Mouse (Mus musculus) hindbrain, embryonic 15.5 days (tissue): ENCODE measurements around the gene Gm28635. TPM values are rescaled to one million over a fixed set of nuclear protein-coding genes. Genes with fewer than 3 reads are reported as not detected.

Experiments used
- ATAC-seq: fragments of 200-750 bp; cut with Nextera tagmentation; 2 replicates; pipeline ENCODE4 v1.8.0; 2017; ENCODE audit warnings: low read depth, moderate number of reproducible peaks, moderate TSS enrichment; ENCODE audit not compliant: low FRiP score
- H3K27ac ChIP-seq: fragments of 300-500 bp; sonication (generic); replicated peaks from 2 replicates; pipeline ENCODE4 v1.5.1; 2015; ENCODE audit warnings: mild to moderate bottlenecking, inconsistent platforms
- H3K27me3 ChIP-seq: fragments of 300-500 bp; sonication (generic); 2 replicates; pipeline ENCODE4 v1.6.1; 2015; ENCODE audit warnings: control low read depth, inconsistent platforms
- H3K36me3 ChIP-seq: fragments of 300-500 bp; sonication (generic); 2 replicates; pipeline ENCODE4 v1.6.1; 2015; ENCODE audit warnings: control low read depth, inconsistent platforms
- H3K4me1 ChIP-seq: fragments of 300-500 bp; sonication (generic); replicated peaks from 2 replicates; pipeline ENCODE4 v1.6.1; 2015; ENCODE audit warnings: control low read depth, inconsistent platforms
- H3K4me2 ChIP-seq: fragments of 300-500 bp; sonication (generic); 2 replicates; pipeline ENCODE4 v1.6.1; 2015; ENCODE audit warnings: moderate library complexity, mild to moderate bottlenecking, inconsistent platforms
- H3K4me3 ChIP-seq: fragments of 300-500 bp; sonication (generic); 2 replicates; pipeline ENCODE4 v1.5.1; 2015; ENCODE audit warnings: mild to moderate bottlenecking, inconsistent platforms
- H3K9ac ChIP-seq: fragments of 300-500 bp; sonication (generic); 2 replicates; pipeline ENCODE4 v1.6.1; 2015; ENCODE audit warnings: inconsistent platforms
- H3K9me3 ChIP-seq: fragments of 300-500 bp; sonication (generic); 2 replicates; pipeline ENCODE4 v1.6.1; 2016; ENCODE audit warnings: control low read depth, inconsistent platforms
- whole genome bisulfite sequencing: fragments of 180-500 bp; shearing (Covaris S2); methylation state at CpG from one replicate; pipeline ENCODE4 v1.1.7; 2015; 5-methylcytosine and 5-hydroxymethylcytosine counted together
- polyA plus RNA-seq: library from polyadenylated mRNA; unstranded; fragments of >200 nt; fragmentation: Nextera tagmentation; extraction: Ambion mirVana; gene quantifications from 2 replicates; pipeline ENCODE4 v1.2.1, GENCODE M21; 2015

The Gm28635 gene
- polyA plus RNA-seq, 1 experiment from 2014 or later: not detected

DNA sequence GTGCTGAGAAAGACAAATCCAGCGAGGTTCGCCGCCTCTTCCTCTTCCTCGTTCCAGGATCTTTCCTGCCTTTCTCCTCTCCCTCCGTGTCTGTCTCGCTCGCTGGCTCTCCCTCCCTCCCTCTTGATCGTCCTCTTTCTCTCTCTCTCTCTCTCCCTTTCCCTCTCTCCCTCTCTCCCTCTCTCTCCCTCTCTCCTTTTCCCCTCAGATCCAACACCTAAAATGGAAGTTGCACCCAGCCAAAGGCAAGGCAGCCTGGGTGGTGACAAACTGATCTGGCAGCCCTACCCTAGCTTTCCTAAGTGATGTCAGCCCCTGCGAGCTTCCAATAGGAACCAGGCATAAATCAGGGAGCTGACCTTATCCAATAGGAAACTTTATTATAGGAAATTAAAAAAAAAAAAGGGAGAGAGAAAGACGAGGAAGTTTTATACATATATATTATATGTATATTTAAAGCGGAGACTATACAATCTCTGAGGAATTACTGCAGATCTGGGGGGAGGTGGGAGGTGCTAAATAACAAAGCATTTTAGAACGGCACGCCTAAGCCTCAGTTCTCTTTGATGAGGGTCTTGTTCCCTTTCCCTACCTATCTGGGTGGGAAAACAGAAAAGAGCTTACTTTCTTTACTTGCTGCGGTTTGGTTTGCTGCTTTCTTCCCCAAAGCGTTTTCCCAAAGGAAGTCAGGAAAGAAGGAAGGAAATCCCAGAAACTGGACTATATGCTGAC lies 27.2 kb downstream of the Gm28635 start, which contains the start of gene Ctnnd1:
Gene Ctnnd1, minus strand, starts transcription at position 302 of the 732 bp plus-strand sequence.
- H3K9me3 ChIP-seq: no peaks in the 10 kb centered on the region
- peak within 1 kb of the TSS; percentile 96 for H3K27ac ChIP-seq
- peak within 1 kb of the TSS; percentile 65 for H3K4me3 ChIP-seq
- peaks cover 31% of the 10 kb centered on the region for H3K4me1 ChIP-seq
- WGBS: 0% methylated on average over 15 of the region's 15 CpGs
- no peaks in the 10 kb centered on the region for H3K27me3 ChIP-seq
- H3K9ac ChIP-seq: peak within 1 kb of the TSS; percentile 80
- no peaks in the 10 kb centered on the region for H3K36me3 ChIP-seq
- peak; percentile 98 for ATAC-seq
- H3K4me2 ChIP-seq: peak within 1 kb of the TSS; percentile 82

DNA sequence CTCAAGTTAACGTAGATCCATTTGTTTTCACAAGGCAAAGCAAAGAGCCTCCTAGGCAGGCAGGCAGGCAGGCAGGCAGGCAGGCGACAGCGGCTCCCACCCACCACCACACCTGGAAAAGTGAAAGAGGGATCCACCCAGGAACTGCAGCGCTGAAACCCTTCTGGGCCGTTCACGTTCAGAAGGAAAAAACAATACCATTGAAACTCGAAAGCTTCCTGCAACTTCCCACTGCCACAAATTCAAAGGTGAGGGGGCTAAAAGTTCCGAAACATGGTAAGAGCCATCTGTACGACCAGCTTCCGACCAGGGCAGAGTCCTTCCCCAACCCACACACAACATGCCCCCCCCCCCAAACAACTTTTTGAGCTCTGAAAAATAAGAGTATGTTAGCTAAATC lies 28.2 kb downstream of the Gm28635 start:
- under 1% methylated on average over 10 of the region's 10 CpGs for WGBS
- H3K36me3 ChIP-seq: no peaks in the 10 kb centered on the region
- peak overlapping the region; percentile 65 for H3K4me3 ChIP-seq
- peak overlapping the region; percentile 80 for H3K9ac ChIP-seq
- H3K27ac ChIP-seq: peak overlapping the region; percentile 96
- H3K4me2 ChIP-seq: peak overlapping the region; percentile 82
- no peaks in the 10 kb centered on the region for H3K27me3 ChIP-seq
- peaks cover 31% of the 10 kb centered on the region for H3K4me1 ChIP-seq
- no peaks in the 10 kb centered on the region for H3K9me3 ChIP-seq
- ATAC-seq: no peak

- Histone ChIP-seq H3K4me1 (peaks cover 34% of the 10 kb centered on the region), H3K36me3 (no peaks in the 10 kb centered on the region), H3K27me3 (no peaks in the 10 kb centered on the region), H3K27ac (peak overlapping the region; percentile 76), H3K4me2 (peak overlapping the region; percentile 82), H3K4me3 (peak overlapping the region; percentile 65), H3K9me3 (no peaks in the 10 kb centered on the region), H3K9ac (peak overlapping the region; percentile 80)
- ATAC-seq: peak; percentile 50; the same call in 1 of the 2 replicates
- 12% methylated on average over 6 of the region's 6 CpGs for WGBS
Observed at GRCm38 (mm10) chr2:84648369-84648768, 29.5 kb downstream of the Gm28635 start.

GRCm38 (mm10) chr2:84647051-84647568 lies 30.7 kb downstream of the Gm28635 start:
- no peak overlapping the region for H3K9ac ChIP-seq

DNA sequence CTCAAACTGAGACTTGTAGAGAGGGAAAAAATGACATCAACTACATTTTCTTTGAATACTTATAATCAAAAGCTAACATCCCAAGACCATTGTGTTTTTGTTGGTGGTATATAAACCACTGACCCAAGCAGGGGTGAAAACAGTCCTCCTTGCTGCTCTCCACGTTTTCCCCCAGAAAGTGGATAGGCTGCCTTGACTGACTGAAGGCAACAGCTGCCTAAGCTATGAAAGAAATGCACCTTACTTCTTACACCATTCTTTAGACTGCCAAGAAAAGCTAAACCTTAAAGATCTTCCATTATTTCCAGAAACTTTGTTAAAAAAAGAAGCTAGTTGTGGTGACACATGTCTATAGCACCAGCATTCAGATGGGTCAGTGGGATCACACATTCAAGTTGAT lies 31.7 kb downstream of the Gm28635 start:
- H3K27ac ChIP-seq: no peak overlapping the region
- peak overlapping the region; percentile 82; the same call in 1 of the 2 replicates for H3K4me2 ChIP-seq
- WGBS: 87% methylated on average over 1 of the region's 1 CpGs

More at GRCm38 (mm10) chr2:84647051-84647568, 30.7 kb downstream of the Gm28635 start:
- H3K27ac ChIP-seq: no peak overlapping the region
- H3K9me3 ChIP-seq: no peaks in the 10 kb centered on the region
- no peak for ATAC-seq
- H3K4me3 ChIP-seq: peak overlapping the region; percentile 65
- H3K27me3 ChIP-seq: no peaks in the 10 kb centered on the region
- WGBS: 89% methylated on average over 6 of the region's 6 CpGs
- H3K36me3 ChIP-seq: no peaks in the 10 kb centered on the region
- peak overlapping the region; percentile 82 for H3K4me2 ChIP-seq
- peaks cover 39% of the 10 kb centered on the region for H3K4me1 ChIP-seq

DNA sequence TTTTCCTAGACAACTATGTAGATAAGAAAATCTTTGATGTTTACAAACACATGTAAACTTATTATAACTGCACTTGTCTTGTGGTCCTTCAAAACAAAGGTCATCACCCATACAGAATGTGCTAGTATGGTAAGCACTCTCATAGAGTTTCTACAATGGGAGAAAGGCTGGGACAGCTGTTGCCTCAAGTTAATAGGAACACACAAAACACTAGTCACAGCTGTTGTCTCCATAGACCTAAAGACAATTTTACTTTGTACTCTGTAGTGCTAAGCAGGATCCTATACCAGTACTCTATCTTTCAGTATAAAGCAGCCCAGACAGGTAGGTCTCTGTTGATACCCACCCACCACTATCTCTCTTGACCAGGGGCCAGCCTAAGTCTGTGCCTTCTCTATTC lies 37.0 kb downstream of the Gm28635 start:
- Histone ChIP-seq H3K27ac (no peak overlapping the region), H3K4me2 (no peak overlapping the region), H3K9ac (no peak overlapping the region), H3K36me3 (no peaks in the 10 kb centered on the region), H3K27me3 (no peaks in the 10 kb centered on the region), H3K4me1 (peaks cover 41% of the 10 kb centered on the region), H3K4me3 (no peak overlapping the region), H3K9me3 (no peaks in the 10 kb centered on the region)
- ATAC-seq: no peak

More for the DNA sequence above, 31.7 kb downstream of the Gm28635 start:
- no peaks in the 10 kb centered on the region for H3K36me3 ChIP-seq
- H3K4me3 ChIP-seq: no peak overlapping the region
- no peak for ATAC-seq
- peaks cover 31% of the 10 kb centered on the region for H3K4me1 ChIP-seq
- no peaks in the 10 kb centered on the region for H3K27me3 ChIP-seq
- H3K9me3 ChIP-seq: no peaks in the 10 kb centered on the region
- H3K9ac ChIP-seq: no peak overlapping the region

DNA sequence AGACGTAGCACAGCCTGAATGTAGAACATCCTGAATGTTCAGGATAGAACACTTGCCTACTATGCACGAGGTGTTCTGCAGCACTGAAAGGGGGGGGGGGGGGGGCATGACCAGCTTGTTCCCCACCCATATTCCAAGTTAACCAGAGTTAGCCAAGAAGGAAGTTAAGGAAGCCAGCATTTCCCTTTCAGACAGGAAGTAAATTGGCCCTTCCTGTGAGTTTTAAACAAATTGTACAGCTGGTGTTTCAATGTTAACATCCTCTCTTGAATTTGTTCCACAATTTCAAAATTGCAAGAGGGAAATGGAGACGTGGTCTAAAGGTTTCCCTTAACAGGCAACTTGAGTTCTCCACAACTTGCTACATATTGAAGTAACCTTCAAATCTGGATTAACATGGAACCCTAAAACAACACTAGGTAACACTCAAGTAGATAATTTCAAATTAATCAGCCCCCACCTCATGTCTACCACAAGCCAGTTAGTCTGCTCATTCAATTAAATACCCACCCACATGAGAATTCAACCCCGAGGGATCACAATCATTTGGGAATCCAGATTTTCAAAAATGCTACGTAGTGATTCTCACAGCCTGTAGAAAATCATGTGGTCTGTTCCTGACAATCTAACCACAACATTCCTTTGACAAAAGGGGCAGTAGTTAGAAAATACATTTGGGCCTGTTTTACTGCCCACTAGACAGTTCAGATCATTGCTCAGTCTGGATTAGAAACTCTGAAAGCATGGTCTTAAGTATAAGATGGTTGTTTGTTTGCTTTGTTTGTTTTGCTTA lies 39.2 kb downstream of the Gm28635 start:
- Histone ChIP-seq H3K36me3 (no peaks in the 10 kb centered on the region), H3K4me2 (no peak overlapping the region), H3K9me3 (no peaks in the 10 kb centered on the region), H3K4me1 (peaks cover 54% of the 10 kb centered on the region), H3K9ac (no peak overlapping the region), H3K4me3 (no peak overlapping the region), H3K27me3 (no peaks in the 10 kb centered on the region), H3K27ac (peak overlapping the region; percentile 59; the same call in 1 of the 2 replicates)
- 62% methylated on average over 5 of the region's 5 CpGs for WGBS
- ATAC-seq: no peak

GRCm38 (mm10) chr2:84637452-84638165 lies 40.2 kb downstream of the Gm28635 start:
- 31% methylated on average over 7 of the region's 7 CpGs for WGBS
- peaks cover 54% of the 10 kb centered on the region for H3K4me1 ChIP-seq
- H3K9me3 ChIP-seq: no peaks in the 10 kb centered on the region
- no peaks in the 10 kb centered on the region for H3K36me3 ChIP-seq
- no peak overlapping the region for H3K4me2 ChIP-seq
- no peak overlapping the region for H3K9ac ChIP-seq
- H3K4me3 ChIP-seq: no peak overlapping the region
- H3K27ac ChIP-seq: peak overlapping the region; percentile 59; the same call in 1 of the 2 replicates
- no peak for ATAC-seq
- H3K27me3 ChIP-seq: no peaks in the 10 kb centered on the region

DNA sequence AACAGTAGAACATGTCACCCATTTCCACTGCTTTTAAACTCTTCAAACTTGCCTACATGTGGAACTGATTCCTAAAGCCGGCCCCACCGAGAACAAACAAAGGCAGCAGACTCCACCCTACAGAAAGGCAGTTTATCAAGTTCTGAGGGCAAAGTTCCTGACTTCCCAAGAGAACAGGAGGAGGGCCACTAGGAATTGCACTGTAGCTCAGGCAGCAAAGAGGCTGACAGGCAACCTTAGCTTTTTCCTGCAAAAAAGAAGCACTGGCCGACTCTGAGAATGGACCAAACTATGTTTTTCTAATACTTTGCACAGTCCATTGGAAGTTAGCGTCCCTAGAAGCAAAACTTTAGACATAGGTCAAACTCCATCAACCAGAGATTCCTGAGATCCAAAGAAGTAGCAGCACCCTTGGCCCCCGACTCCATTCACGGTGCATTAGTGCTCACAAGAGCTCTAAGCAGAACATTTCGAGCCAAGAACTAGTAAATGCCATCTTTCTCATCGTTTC lies 41.6 kb downstream of the Gm28635 start:
- Histone ChIP-seq H3K4me2 (0 out of 2 replicates have a peak overlapping the region, but pooled peaks have one; percentile 4), H3K27me3 (no peaks in the 10 kb centered on the region), H3K9me3 (no peaks in the 10 kb centered on the region), H3K4me1 (peaks cover 57% of the 10 kb centered on the region), H3K4me3 (no peak overlapping the region), H3K9ac (no peak overlapping the region), H3K27ac (peak overlapping the region; percentile 86), H3K36me3 (no peaks in the 10 kb centered on the region)
- no peak for ATAC-seq
- WGBS: 14% methylated on average over 8 of the region's 8 CpGs

GRCm38 (mm10) chr2:84635611-84636010 lies 42.2 kb downstream of the Gm28635 start:
- no peaks in the 10 kb centered on the region for H3K9me3 ChIP-seq
- ATAC-seq: peak; percentile 91
- WGBS: 3% methylated on average over 2 of the region's 2 CpGs

DNA sequence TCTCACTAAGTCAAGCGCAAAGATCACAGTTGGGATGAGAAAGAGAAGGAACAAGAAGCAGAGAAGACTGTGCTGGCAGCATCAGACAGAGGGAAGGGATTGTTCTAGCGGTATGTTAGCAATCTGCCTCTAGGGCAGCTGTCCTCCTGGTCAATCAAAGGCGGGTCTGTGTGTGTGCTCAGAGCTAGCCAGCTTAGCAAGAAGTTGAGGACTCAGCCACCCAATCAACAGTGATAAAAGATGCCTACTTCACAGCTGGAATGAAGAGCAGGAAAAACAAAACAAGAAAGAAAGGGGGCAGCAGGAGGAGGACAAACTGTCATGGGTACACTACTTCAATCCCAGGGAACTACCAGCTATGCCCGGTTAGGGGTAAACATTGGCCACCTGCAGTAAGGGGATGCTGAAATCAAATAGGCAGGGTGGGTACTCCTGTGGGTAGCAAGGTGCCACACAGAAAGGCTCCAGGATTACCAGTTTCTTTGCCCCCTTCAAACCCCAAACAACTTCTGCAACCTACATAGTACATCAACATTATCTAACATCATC lies 42.8 kb downstream of the Gm28635 start:
- Histone ChIP-seq H3K4me2 (peak overlapping the region; percentile 23), H3K9me3 (no peaks in the 10 kb centered on the region), H3K36me3 (no peaks in the 10 kb centered on the region), H3K27me3 (no peaks in the 10 kb centered on the region), H3K4me1 (peaks cover 57% of the 10 kb centered on the region), H3K27ac (peak overlapping the region; percentile 86), H3K4me3 (no peak overlapping the region), H3K9ac (no peak overlapping the region)
- WGBS: 34% methylated on average over 4 of the region's 4 CpGs
- ATAC-seq: peak; percentile 32; the same call in 1 of the 2 replicates

More at GRCm38 (mm10) chr2:84635611-84636010, 42.2 kb downstream of the Gm28635 start:
- H3K27me3 ChIP-seq: no peaks in the 10 kb centered on the region
- H3K36me3 ChIP-seq: no peaks in the 10 kb centered on the region
- peak overlapping the region; percentile 86 for H3K27ac ChIP-seq
- H3K4me1 ChIP-seq: peaks cover 57% of the 10 kb centered on the region
- peak overlapping the region; percentile 23; the same call in 1 of the 2 replicates for H3K4me2 ChIP-seq
- no peak overlapping the region for H3K9ac ChIP-seq
- H3K4me3 ChIP-seq: no peak overlapping the region
